Mouse (Mus musculus): Measurements from ENCODE around the gene Fancc. TPM values are rescaled to one million over a fixed set of nuclear protein-coding genes. Genes with fewer than 3 reads are reported as not detected.
"Not testable (repeated sequence)": the region's sequence is repeated elsewhere in the genome, so short reads cannot be mapped to it uniquely, and the experiment has no call there.

The Fancc gene
- polyA plus RNA-seq, 1 experiment from 2014 or later: 12.8 TPM

- Histone ChIP-seq H3K9me3 (replicated peaks; ENCODE audit: control insufficient read depth, low read length) (no peaks in the 10 kb centered on the region), H3K4me1 (ENCODE audit: control insufficient read depth, insufficient read depth, low read length) (peaks cover 4% of the 10 kb centered on the region; the same call in 1 of the 2 replicates), H3K4me2 (ENCODE audit: low read length) (no peak overlapping the region), H3K9ac (ENCODE audit: low read length) (no peak overlapping the region), H3K36me3 (ENCODE audit: control insufficient read depth, insufficient read depth, low read length) (0 out of 2 replicates have a peak, but pooled peaks cover 3% of the 10 kb centered on the region), H3K4me3 (ENCODE audit: low read depth, low read length) (no peak overlapping the region), H3K27me3 (replicated peaks; ENCODE audit: control insufficient read depth, insufficient read depth, low read length) (no peaks in the 10 kb centered on the region), H3K27ac (ENCODE audit: low read depth, low read length) (no peak overlapping the region)
- DNase-seq (ENCODE audit: low spot score) (no peak), ATAC-seq (no peak)
- WGBS: 88% methylated on average over 6 of the region's 6 CpGs
These were observed 181.3 kb downstream of the Fancc start for GRCm38 (mm10) chr13:63315777-63316176.

- not testable (repeated sequence) for H3K9me3 ChIP-seq (replicated peaks; ENCODE audit: control insufficient read depth, low read length); H3K4me1 ChIP-seq (ENCODE audit: control insufficient read depth, insufficient read depth, low read length); H3K36me3 ChIP-seq (ENCODE audit: control insufficient read depth, insufficient read depth, low read length); ATAC-seq; H3K27ac ChIP-seq (ENCODE audit: low read depth, low read length); H3K27me3 ChIP-seq (replicated peaks; ENCODE audit: control insufficient read depth, insufficient read depth, low read length); DNase-seq (ENCODE audit: low spot score); H3K4me2 ChIP-seq (ENCODE audit: low read length); H3K9ac ChIP-seq (ENCODE audit: low read length); H3K4me3 ChIP-seq (ENCODE audit: low read depth, low read length)
- 96% methylated on average over 4 of the region's 4 CpGs for WGBS
These were observed 182.0 kb downstream of the Fancc start for GRCm38 (mm10) chr13:63315111-63315510.

DNA sequence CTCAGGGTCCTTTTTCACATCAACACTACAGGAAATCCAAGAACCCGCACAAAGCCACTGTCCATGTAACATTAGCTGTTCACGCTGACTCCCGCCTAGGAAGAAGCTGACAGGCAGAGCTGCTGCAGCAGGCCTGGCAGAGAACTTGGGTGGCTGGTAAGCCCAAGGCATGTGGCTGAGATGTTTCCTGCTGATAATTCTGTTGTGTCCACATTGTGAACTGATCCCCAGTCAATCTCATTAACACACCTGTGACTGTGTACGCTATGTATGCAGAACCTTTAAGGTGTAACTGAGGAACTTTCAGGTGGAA lies 182.5 kb downstream of the Fancc start:
- DNase-seq (ENCODE audit: low spot score): no peak
- no peak overlapping the region for H3K4me3 ChIP-seq (ENCODE audit: low read depth, low read length)

DNA sequence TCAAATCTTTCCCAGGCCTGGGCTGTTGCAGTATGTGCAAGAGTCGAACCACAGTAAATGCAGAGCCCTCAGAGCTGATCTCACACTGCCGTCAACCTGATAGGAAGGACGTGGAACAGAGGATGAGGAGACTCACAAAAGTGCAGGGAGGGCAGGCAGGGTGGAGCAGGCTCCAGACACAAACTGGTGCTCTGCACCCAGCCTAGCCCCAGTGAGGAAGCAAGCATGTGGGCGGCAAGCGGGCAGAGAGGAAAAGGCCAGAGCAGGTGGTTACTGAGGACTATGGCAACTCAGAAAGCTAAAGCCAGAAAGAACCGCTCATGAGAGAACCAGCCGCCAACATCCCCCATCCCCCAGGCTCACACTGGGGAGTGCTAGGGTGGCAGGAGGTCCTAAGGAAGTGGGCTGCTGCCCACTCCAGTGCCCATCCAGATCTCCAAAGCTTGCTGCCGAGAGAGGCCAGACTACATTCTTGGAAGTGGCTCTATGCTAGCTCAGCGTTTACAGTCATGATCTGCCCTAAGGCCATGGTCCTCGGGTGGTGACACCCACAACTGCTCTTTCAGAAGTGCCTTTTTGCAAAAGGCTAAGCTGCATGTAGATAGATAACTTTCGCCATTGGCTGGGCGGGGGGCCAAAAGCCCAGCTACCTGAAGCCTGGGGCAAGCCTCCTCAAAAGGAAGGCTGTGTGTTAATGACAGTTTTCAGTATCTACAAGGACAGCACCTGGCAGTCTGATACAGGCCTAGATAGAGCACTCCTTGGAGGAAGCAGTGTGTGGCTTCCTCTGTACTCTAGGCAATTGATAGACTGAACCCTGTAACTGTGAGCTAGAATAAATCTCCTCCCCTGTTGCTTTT lies 183.1 kb downstream of the Fancc start:
- Histone ChIP-seq H3K4me2 (ENCODE audit: low read length) (no peak overlapping the region), H3K4me3 (ENCODE audit: low read depth, low read length) (no peak overlapping the region), H3K4me1 (ENCODE audit: control insufficient read depth, insufficient read depth, low read length) (peaks cover 4% of the 10 kb centered on the region; the same call in 1 of the 2 replicates), H3K27me3 (replicated peaks; ENCODE audit: control insufficient read depth, insufficient read depth, low read length) (no peaks in the 10 kb centered on the region), H3K9me3 (replicated peaks; ENCODE audit: control insufficient read depth, low read length) (no peaks in the 10 kb centered on the region), H3K27ac (ENCODE audit: low read depth, low read length) (no peak overlapping the region), H3K36me3 (ENCODE audit: control insufficient read depth, insufficient read depth, low read length) (0 out of 2 replicates have a peak, but pooled peaks cover 3% of the 10 kb centered on the region), H3K9ac (ENCODE audit: low read length) (no peak overlapping the region)
- no peak for DNase-seq (ENCODE audit: low spot score)
- ATAC-seq: no peak
- 88% methylated on average over 12 of the region's 12 CpGs for WGBS

More for the DNA sequence above, 182.5 kb downstream of the Fancc start:
- Histone ChIP-seq H3K9ac (ENCODE audit: low read length) (no peak overlapping the region), H3K9me3 (replicated peaks; ENCODE audit: control insufficient read depth, low read length) (no peaks in the 10 kb centered on the region), H3K27ac (ENCODE audit: low read depth, low read length) (no peak overlapping the region), H3K4me1 (ENCODE audit: control insufficient read depth, insufficient read depth, low read length) (peaks cover 4% of the 10 kb centered on the region; the same call in 1 of the 2 replicates), H3K4me2 (ENCODE audit: low read length) (no peak overlapping the region), H3K27me3 (replicated peaks; ENCODE audit: control insufficient read depth, insufficient read depth, low read length) (no peaks in the 10 kb centered on the region), H3K36me3 (ENCODE audit: control insufficient read depth, insufficient read depth, low read length) (0 out of 2 replicates have a peak, but pooled peaks cover 3% of the 10 kb centered on the region)
- ATAC-seq: no peak
- 88% methylated on average over 4 of the region's 4 CpGs for WGBS

DNA sequence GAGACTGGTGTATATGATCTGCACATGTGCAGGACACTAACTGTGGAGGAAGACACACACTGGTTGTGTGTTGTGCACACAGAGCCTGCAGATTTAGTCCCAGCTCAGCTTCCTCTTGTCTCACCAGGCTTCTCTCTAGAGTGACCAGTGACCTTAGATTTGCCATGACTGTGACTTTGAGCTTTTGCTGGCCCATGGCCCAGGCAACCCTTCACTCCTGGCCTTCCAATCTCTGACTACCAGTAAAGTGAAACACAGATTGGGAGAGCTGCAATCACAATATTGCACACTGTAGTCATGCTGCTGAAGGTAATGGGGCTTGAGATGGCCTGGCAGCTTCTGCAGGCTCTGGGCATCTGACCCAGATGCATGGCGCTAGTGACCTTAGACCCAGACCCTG lies 183.8 kb downstream of the Fancc start:
- H3K4me1 ChIP-seq (ENCODE audit: control insufficient read depth, insufficient read depth, low read length): peaks cover 4% of the 10 kb centered on the region; the same call in 1 of the 2 replicates
- H3K36me3 ChIP-seq (ENCODE audit: control insufficient read depth, insufficient read depth, low read length): 0 out of 2 replicates have a peak, but pooled peaks cover 3% of the 10 kb centered on the region
- H3K4me3 ChIP-seq (ENCODE audit: low read depth, low read length): no peak overlapping the region
- WGBS: 100% methylated on average over 1 of the region's 1 CpGs
- no peak overlapping the region for H3K9ac ChIP-seq (ENCODE audit: low read length)
- no peaks in the 10 kb centered on the region for H3K27me3 ChIP-seq (replicated peaks; ENCODE audit: control insufficient read depth, insufficient read depth, low read length)
- H3K9me3 ChIP-seq (replicated peaks; ENCODE audit: control insufficient read depth, low read length): no peaks in the 10 kb centered on the region
- ATAC-seq: no peak
- no peak overlapping the region for H3K4me2 ChIP-seq (ENCODE audit: low read length)
- DNase-seq (ENCODE audit: low spot score): no peak
- no peak overlapping the region for H3K27ac ChIP-seq (ENCODE audit: low read depth, low read length)

DNA sequence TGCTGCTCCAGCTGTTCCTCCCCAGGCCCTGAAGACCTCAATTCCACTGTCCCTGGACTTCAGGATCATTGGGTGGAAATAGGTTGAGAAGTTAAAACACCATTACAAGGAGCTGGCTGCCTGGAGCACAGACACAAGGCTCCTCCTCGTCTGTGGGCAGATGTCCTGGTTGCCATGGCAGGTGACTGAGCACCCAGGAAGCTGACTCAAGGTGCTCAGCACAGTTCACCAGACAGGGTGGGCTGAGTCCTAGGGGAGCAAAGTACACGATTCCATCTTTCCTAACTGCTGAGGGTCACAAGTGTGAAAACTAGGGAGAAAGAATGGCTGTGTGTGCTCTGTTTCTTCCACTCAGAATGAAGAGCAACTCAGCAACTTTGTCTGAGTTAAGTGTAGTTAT lies 185.9 kb downstream of the Fancc start:
- no peaks in the 10 kb centered on the region for H3K36me3 ChIP-seq (ENCODE audit: control insufficient read depth, insufficient read depth, low read length)
- no peak overlapping the region for H3K4me3 ChIP-seq (ENCODE audit: low read depth, low read length)
- DNase-seq (ENCODE audit: low spot score) (no peak), ATAC-seq (no peak)
- no peaks in the 10 kb centered on the region for H3K4me1 ChIP-seq (ENCODE audit: control insufficient read depth, insufficient read depth, low read length)
- no peaks in the 10 kb centered on the region for H3K9me3 ChIP-seq (replicated peaks; ENCODE audit: control insufficient read depth, low read length)
- no peaks in the 10 kb centered on the region for H3K27me3 ChIP-seq (replicated peaks; ENCODE audit: control insufficient read depth, insufficient read depth, low read length)
- 83% methylated on average over 2 of the region's 2 CpGs for WGBS
- no peak overlapping the region for H3K4me2 ChIP-seq (ENCODE audit: low read length)
- no peak overlapping the region for H3K9ac ChIP-seq (ENCODE audit: low read length)
- H3K27ac ChIP-seq (ENCODE audit: low read depth, low read length): no peak overlapping the region

DNA sequence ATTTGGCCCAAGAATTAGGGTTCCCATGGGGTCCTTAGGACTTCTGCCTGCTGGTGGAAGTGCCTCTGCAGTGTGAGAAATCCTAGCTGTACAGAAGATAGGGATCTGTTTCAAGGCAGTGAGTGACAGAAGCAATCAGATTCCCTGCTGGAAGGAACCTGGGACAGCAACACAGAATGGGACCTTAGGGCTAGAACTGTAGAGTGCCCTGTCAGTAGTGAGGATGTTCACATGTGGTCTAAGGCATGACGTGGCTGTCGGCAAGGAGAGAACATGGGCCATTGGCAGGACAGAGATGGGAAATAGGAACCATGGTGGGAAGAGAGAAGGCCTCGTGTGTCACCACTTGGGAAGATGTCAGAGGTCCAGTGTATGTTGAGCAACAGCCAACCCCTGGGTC lies 187.5 kb downstream of the Fancc start:
- Histone ChIP-seq H3K27ac (ENCODE audit: low read depth, low read length) (no peak overlapping the region), H3K4me1 (ENCODE audit: control insufficient read depth, insufficient read depth, low read length) (no peaks in the 10 kb centered on the region), H3K4me3 (ENCODE audit: low read depth, low read length) (no peak overlapping the region), H3K27me3 (replicated peaks; ENCODE audit: control insufficient read depth, insufficient read depth, low read length) (no peaks in the 10 kb centered on the region), H3K36me3 (ENCODE audit: control insufficient read depth, insufficient read depth, low read length) (no peaks in the 10 kb centered on the region), H3K4me2 (ENCODE audit: low read length) (no peak overlapping the region), H3K9ac (ENCODE audit: low read length) (no peak overlapping the region), H3K9me3 (replicated peaks; ENCODE audit: control insufficient read depth, low read length) (no peaks in the 10 kb centered on the region)
- 93% methylated on average over 3 of the region's 3 CpGs for WGBS
- no peak for DNase-seq (ENCODE audit: low spot score)
- ATAC-seq: no peak

- H3K9ac ChIP-seq (ENCODE audit: low read length): no peak overlapping the region
- H3K4me3 ChIP-seq (ENCODE audit: low read depth, low read length): no peak overlapping the region
- WGBS: 79% methylated on average over 5 of the region's 5 CpGs
- no peaks in the 10 kb centered on the region for H3K9me3 ChIP-seq (replicated peaks; ENCODE audit: control insufficient read depth, low read length)
- H3K36me3 ChIP-seq (ENCODE audit: control insufficient read depth, insufficient read depth, low read length): peaks cover 20% of the 10 kb centered on the region
- H3K4me1 ChIP-seq (ENCODE audit: control insufficient read depth, insufficient read depth, low read length): no peaks in the 10 kb centered on the region
- ATAC-seq (0 out of 2 replicates have a peak, but pooled peaks have one; percentile 45), DNase-seq (ENCODE audit: low spot score) (peak; percentile 34)
- H3K4me2 ChIP-seq (ENCODE audit: low read length): no peak overlapping the region
- H3K27ac ChIP-seq (ENCODE audit: low read depth, low read length): no peak overlapping the region
- H3K27me3 ChIP-seq (replicated peaks; ENCODE audit: control insufficient read depth, insufficient read depth, low read length): no peaks in the 10 kb centered on the region
These were observed 190.3 kb downstream of the Fancc start for GRCm38 (mm10) chr13:63306768-63307167.

Measured in forebrain, embryonic 14.5 days (tissue).